In the genomic region with DNA sequence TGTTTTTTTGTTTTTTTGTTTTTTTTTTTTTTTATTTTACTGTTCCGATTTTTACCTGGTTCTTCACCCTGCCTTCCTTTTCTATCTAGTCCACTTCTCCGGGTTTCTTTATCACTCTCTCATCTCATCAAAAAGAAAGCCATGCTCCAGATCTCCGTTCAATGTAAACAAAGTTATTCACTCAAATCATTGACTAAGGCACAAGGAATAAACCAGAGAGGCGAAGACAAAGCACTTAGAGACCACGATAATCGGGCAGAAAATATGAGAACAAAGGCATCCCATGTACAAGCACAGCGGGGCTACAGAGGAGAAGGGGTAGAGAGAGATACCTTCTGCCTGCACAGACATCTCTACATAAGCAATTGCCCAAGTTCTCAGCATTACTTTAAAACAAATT, we compare ENCODE assay signal across 8 mouse cellular contexts.
DNase-seq lines count a peak whose midpoint lies in the region; ATAC-seq and TF ChIP-seq lines count a peak whose summit lies in the region.

No protein-coding gene starts in this region.

- H3K4me2 ChIP-seq in heart, embryonic 11.5 days: peak overlapping the region; percentile 65
- H3K4me2 ChIP-seq in forebrain, postnatal 0 days (ENCODE audit: low read depth): peak overlapping the region; percentile 94
- H3K4me2 ChIP-seq in liver, postnatal 0 days (ENCODE audit: low read depth, low read length): peak overlapping the region; percentile 80

- TF ChIP-seq EP300 in liver, postnatal 0 days (IDR thresholded peaks at IDR 0.05; ENCODE audit: low read depth): no peak

- H3K27me3 ChIP-seq in heart, embryonic 11.5 days (ENCODE audit: control insufficient read depth, insufficient read depth, low read length): no peaks in the 10 kb centered on the region
- no peaks in the 10 kb centered on the region for H3K27me3 ChIP-seq in forebrain, postnatal 0 days (ENCODE audit: insufficient read depth, low read length)
- H3K27me3 ChIP-seq in liver, postnatal 0 days (ENCODE audit: insufficient read depth, low read length): peaks cover 3% of the 10 kb centered on the region; the same call in 1 of the 2 replicates

- 17% methylated on average over 7 of the region's 7 CpGs for WGBS in heart, embryonic 11.5 days (ENCODE audit: insufficient replicate concordance)
- 9% methylated on average over 7 of the region's 7 CpGs for WGBS in forebrain, postnatal 0 days
- 31% methylated on average over 7 of the region's 7 CpGs for WGBS in liver, postnatal 0 days (ENCODE audit: insufficient replicate concordance)

- no peak for ATAC-seq in heart, embryonic 11.5 days (replicated peaks; ENCODE audit: insufficient number of reproducible peaks, low FRiP score, low TSS enrichment)
- ATAC-seq in forebrain, postnatal 0 days: no peak
- no peak for ATAC-seq in liver, postnatal 0 days

- peak overlapping the region; percentile 99 for H3K27ac ChIP-seq in heart, embryonic 11.5 days (ENCODE audit: low read depth, low read length)
- H3K27ac ChIP-seq in forebrain, postnatal 0 days (ENCODE audit: low read depth, low read length): peak overlapping the region; percentile 91
- H3K27ac ChIP-seq in liver, postnatal 0 days (ENCODE audit: low read depth): no peak overlapping the region

- H3K4me1 ChIP-seq in heart, embryonic 11.5 days (ENCODE audit: control insufficient read depth, insufficient read depth, low read length): peaks cover 7% of the 10 kb centered on the region
- 0 out of 2 replicates have a peak, but pooled peaks cover 11% of the 10 kb centered on the region for H3K4me1 ChIP-seq in forebrain, postnatal 0 days (ENCODE audit: insufficient read depth)
- no peaks in the 10 kb centered on the region for H3K4me1 ChIP-seq in liver, postnatal 0 days (ENCODE audit: insufficient read depth)

- no peaks in the 10 kb centered on the region for H3K36me3 ChIP-seq in heart, embryonic 11.5 days (ENCODE audit: control insufficient read depth, insufficient read depth, low read length)
- no peaks in the 10 kb centered on the region for H3K36me3 ChIP-seq in forebrain, postnatal 0 days (ENCODE audit: insufficient read depth)
- H3K36me3 ChIP-seq in liver, postnatal 0 days (replicated peaks; ENCODE audit: insufficient read depth, low read length): no peaks in the 10 kb centered on the region

- H3K4me3 ChIP-seq in heart, embryonic 11.5 days (ENCODE audit: low read depth, low read length): peak overlapping the region; percentile 68
- peak overlapping the region; percentile 72 for H3K4me3 ChIP-seq in forebrain, postnatal 0 days (ENCODE audit: low read depth, low read length)
- peak overlapping the region; percentile 49; the same call in 1 of the 2 replicates for H3K4me3 ChIP-seq in liver, postnatal 0 days (ENCODE audit: low read depth, low read length)

- no peaks in the 10 kb centered on the region for H3K9me3 ChIP-seq in heart, embryonic 11.5 days (replicated peaks; ENCODE audit: control insufficient read depth, low read length)
- no peaks in the 10 kb centered on the region for H3K9me3 ChIP-seq in forebrain, postnatal 0 days (ENCODE audit: low read length)
- no peaks in the 10 kb centered on the region for H3K9me3 ChIP-seq in liver, postnatal 0 days (ENCODE audit: low read length)

- TF ChIP-seq CTCF in forebrain, postnatal 0 days (IDR thresholded peaks at IDR 0.05; ENCODE audit: low read depth): no peak
- TF ChIP-seq CTCF in liver, postnatal 0 days (IDR thresholded peaks at IDR 0.05; ENCODE audit: low read depth): no peak

- H3K9ac ChIP-seq in heart, embryonic 11.5 days (ENCODE audit: low read depth, low read length): peak overlapping the region; percentile 47; the same call in 1 of the 2 replicates
- H3K9ac ChIP-seq in forebrain, postnatal 0 days: peak overlapping the region; percentile 82
- H3K9ac ChIP-seq in liver, postnatal 0 days (replicated peaks): no peak overlapping the region

- DNase-seq in heart, postnatal 4 days: no peak
- DNase-seq in R1 (ENCODE audit: low read depth, low spot score): peak; percentile 8
- peak; percentile 44 for DNase-seq in forebrain, postnatal 0 days
- DNase-seq in liver, postnatal 0 days: no peak
- no peak for DNase-seq in T-cell, adult 2 months (ENCODE audit: low spot score)
- no peak for DNase-seq in adrenal gland, postnatal 36 days
- DNase-seq in kidney, adult 9 months: no peak

Comparison
In these comparisons a context has a peak if more than half of its experiments do, and no peak if none do; other contexts are left out.
1. DNase-seq: peak in R1 (single experiment) and forebrain, postnatal 0 days (single experiment); none in heart, postnatal 4 days (single experiment), liver, postnatal 0 days (single experiment), T-cell, adult 2 months (single experiment), adrenal gland, postnatal 36 days (0 of 2) and kidney, adult 9 months (single experiment).
2. Peak in every context shown above with its lines, with median percentiles within 50 percentile points of each other: H3K4me2 ChIP-seq and H3K4me3 ChIP-seq.